Mouse (Mus musculus): Measurements from ENCODE around the gene Map2.

DNA sequence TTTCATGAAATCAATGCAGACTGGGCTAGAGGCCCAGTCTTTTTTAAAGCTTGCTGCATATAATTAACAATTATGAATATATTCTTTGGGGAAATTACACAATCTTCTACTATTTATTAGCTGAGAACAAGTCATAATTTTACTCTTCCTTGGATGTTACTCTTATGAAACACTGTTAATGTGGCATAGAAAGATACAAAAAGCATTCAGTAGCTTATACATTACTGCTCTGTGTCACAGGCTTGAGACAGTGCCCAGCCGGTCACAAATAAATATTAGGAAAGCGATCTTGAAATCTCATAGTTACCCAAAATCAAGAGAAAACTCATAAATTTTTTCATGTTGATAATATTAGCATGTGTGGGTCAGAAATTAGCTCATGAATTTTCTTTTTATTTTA is 186.7 kb downstream of the Map2 start:
- TF ChIP-seq ZC3H11A (IDR thresholded peaks at IDR 0.05; ENCODE audit: borderline replicate concordance, low read depth, low read length) (no peak), HCFC1 (IDR thresholded peaks at IDR 0.05; ENCODE audit: borderline replicate concordance, insufficient read depth, low read length) (no peak), MAFK (IDR thresholded peaks at IDR 0.05; ENCODE audit: insufficient read depth, low read depth, low read length) (no peak)

Measured in ES-E14 (cell line).